Mouse (Mus musculus): ENCODE data around the gene Aip.

Gene Aip

DNA sequence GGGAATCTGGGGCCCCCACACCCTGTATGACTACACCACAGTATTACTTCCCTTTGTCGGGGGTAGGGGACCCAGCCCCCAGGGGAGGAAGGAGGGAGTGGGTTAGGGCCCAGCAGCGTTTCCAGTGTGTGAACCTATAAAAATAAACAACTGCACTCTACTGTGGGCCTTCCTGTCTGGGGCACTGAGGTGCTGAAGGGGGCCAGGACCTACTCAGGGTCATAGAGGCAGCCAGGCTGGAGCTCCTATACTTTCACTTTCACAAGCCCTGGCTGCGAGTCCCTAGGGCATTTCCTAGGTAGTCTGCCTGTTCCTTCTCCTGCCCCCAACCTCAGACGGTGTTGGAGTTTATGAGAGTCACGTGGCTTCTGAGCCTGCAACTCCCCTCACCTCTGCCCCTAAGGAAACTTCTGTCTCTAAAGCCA is 11.8 kb downstream of the Aip start:
- DNase-seq (ENCODE audit: low read depth in 2 of 2, low spot score in 2 of 2) = peak; percentile 57 to 60

DNA sequence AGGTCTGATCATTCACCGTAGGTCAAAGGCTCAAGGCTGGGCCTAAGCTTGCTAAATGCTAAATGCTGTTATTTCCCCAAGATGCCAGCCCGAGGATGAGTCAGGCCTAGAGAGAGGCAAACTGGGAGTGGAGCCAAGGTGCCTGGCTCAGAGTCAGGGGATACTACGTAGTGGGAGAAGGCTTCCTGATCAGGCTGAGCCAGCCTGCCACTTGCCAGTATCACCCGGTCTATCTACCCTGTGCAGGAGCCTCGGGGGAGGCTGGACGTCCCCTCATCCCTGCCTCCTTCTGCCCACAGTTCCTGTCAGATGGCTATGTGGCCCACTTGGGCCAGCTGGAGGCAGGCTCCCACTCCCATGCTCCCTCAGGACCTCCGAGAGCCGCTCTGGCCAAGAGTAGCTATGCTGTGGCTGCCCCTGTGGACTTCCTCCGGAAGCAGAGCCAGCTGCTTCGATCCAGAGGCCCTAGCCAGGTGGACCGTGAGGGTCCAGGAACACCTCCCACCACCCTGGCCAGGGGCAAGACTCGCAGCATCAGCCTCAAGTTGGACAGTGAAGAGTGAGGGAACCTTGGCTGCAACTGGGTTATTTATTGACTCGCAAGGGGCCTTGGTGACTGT is 12.4 kb downstream of the Aip start:
- DNase-seq (ENCODE audit: low read depth in 2 of 2, low spot score in 2 of 2) = no peak

DNA sequence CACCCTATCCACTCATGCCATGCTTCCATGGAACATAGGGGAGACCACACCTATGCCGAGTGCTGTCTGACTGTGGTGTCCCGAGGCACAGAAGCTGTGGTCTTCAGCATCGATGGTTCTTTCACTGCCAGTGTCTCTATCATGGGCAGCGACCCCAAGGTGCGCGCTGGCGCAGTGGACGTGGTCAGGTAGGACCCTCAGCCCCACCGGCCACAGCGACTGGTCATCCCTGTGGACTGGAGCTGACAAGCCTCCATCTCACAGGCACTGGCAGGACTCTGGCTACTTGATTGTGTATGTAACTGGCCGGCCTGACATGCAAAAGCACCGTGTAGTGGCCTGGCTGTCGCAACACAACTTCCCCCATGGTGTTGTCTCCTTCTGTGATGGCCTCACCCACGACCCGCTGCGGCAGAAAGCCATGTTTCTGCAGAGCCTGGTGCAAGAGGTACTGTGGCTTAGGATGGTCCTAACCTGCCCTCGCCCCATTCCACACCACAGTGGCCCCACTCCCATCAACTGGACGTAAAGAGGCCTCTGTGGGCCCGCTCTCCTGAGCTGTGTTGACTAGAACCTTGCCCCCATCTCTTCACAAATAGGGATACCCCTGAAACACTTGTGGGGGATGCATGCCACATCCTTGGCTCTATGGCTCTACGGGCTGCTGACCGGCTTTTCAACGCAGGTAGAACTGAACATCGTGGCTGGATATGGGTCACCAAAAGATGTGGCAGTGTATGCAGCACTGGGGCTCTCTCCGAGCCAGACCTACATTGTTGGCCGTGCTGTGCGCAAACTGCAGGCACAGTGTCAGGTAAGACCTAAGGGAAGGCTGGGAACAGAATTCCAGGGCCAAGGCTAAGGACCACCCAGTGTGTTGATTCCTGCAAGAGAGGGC is 13.3 kb downstream of the Aip start:
- no peak for DNase-seq (ENCODE audit: low read depth in 2 of 2, low spot score in 2 of 2)

DNA sequence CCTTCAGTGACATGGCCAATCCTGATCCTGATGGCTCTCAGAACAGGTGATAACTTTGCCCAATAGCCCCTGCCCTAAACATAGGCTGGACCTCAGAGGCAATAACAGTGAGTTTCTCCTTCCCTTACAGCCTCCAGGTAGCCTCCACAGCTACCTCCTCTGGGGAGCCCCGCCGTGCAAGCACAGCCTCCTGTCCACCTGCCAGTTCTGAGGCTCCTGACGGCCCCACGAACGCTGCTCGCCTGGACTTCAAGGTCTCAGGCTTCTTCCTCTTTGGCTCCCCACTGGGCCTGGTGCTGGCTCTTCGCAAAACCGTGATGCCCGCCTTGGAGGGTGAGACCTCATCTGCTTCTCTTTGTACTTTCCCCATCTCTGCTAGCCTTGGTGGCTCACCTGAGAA is 17.1 kb downstream of the Aip start:
- DNase-seq (ENCODE audit: low read depth in 2 of 2, low spot score in 2 of 2) = no peak

DNA sequence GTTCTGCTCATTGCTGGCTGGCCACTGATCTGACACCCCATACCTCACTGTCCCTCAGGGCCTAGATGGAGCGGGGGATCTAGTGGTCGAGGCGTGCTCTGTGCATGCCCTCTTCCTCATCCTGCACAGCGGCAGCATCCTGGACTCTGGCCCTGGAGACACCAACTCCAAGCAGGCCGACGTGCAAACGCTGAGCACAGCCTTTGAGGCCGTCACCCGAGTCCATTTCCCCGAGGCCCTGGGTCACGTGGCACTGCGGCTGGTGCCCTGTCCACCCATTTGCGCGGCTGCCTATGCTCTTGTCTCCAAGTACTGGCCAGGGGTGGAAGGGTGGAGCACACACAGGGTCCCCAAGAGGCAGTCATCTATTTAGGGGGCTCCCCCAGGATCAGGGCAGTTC is 19.0 kb downstream of the Aip start:
- DNase-seq (ENCODE audit: low read depth in 2 of 2, low spot score in 2 of 2) = no peak

DNA sequence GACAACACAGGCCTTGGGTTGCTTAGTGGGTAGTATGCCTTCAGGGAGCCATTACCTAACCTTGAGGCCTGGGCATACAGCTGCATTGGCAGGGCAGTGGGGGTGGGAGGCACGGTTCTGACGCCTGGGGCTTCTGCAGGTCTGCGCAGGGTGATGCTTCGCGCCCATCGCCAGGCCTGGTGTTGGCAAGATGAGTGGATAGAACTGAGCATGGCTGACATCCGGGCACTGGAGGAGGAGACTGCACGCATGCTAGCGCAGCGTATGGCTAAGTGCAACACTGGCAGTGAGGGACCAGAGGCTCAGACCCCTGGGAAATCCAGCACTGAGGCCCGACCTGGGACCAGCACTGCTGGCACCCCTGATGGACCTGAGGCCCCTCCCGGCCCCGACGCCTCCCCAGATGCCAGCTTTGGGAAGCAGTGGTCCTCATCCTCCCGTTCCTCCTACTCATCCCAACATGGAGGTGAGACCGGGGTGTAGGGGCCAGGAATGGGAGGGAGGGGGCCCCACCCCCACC is 20.9 kb downstream of the Aip start:
- no peak for DNase-seq (ENCODE audit: low read depth in 2 of 2, low spot score in 2 of 2)

DNA sequence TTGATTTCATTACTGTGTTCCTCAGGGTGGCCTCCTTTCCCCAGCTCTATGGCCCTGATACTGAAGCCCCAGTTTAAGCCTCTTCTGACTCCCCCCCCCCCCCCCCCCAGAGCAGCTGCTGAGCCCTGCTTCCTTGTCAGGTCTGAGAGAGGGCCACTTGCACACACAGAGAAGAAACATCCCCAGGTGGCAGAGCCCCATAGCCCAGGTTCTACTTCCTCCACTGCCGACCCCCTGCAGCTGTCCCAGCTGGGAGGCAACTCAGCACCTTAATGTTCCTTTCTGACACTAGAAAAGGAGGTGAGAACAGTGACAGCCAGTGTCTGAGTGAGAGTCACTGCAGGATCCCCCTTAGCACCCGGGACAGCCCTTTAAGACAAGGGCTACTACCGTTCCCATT is 21.9 kb downstream of the Aip start:
- DNase-seq (ENCODE audit: low read depth in 2 of 2, low spot score in 2 of 2) = no peak

DNA sequence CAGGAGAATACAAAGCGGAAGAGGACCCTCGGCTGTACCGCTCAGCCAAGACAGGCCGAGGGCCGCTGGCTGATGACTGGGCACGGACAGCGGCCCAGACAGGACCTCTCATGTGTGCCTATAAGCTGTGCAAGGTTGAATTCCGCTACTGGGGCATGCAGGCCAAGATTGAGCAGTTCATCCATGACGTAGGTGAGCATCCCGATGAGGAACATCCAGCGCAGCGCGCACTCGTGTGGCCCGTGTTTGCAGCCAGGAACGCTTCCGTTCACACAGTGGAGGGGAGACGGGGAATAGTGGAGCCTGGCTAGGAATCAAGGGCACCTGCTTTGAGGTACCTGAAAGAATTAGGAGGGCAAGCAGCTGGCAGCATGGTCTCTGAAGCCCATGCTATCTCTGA is 22.4 kb downstream of the Aip start:
- no peak for DNase-seq (ENCODE audit: low read depth in 2 of 2, low spot score in 2 of 2)

DNA sequence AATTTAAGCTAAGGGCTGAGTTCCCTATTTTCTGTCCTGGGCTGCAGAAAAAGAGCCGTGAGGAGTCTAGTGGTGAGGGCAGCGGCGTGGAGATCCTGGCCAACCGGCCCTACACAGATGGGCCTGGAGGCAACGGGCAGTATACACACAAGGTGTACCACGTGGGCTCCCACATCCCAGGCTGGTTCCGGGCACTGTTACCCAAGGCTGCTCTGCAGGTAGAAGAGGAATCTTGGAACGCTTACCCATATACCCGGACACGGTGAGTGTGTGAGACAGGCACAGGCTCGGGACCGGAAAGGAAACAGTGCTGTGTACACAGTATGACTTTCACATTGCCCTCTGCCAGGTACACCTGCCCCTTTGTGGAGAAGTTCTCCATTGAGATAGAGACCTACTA is 23.0 kb downstream of the Aip start:
- DNase-seq (ENCODE audit: low read depth in 2 of 2, low spot score in 2 of 2) = no peak

DNA sequence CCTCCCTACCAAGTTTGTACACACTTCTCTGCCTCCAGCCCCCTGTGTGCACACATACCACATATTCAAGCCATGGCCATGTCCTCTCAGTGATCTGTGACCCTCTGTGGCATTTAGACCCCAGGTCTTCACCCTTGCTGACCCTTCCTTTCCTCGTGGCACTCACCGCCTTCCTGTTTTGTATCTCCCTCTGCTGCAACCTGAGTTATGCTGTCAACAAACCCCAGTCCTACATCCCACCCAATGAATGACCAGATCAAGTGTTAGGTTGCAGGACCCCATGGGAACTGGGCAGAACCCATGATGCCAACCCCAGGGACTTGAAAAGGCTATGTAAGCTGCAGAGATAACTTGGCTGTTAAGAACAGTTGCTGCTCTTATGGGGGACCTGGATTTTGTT is 23.6 kb downstream of the Aip start:
- no peak for DNase-seq (ENCODE audit: low read depth in 2 of 2, low spot score in 2 of 2)

DNA sequence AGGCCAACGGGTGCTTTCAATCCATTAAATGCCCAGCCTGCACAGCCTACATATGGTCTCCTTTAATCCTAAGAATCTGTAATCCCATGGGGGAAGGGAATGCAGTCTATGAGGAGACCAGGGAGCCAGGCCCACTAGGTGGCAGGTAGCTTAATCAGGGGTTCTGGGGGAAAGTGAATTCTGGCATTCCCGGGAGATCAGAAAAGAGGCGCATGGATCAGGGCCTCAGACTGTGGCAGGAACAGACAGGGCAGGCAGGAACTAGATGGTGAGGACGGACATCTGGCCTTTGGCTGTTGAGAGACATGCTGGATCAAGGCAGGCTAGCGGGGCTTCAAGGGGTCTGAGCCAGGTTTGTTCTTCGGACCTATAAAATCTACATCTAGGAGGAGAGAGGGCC is 24.2 kb downstream of the Aip start:
- no peak for DNase-seq (ENCODE audit: low read depth in 2 of 2, low spot score in 2 of 2)

DNA sequence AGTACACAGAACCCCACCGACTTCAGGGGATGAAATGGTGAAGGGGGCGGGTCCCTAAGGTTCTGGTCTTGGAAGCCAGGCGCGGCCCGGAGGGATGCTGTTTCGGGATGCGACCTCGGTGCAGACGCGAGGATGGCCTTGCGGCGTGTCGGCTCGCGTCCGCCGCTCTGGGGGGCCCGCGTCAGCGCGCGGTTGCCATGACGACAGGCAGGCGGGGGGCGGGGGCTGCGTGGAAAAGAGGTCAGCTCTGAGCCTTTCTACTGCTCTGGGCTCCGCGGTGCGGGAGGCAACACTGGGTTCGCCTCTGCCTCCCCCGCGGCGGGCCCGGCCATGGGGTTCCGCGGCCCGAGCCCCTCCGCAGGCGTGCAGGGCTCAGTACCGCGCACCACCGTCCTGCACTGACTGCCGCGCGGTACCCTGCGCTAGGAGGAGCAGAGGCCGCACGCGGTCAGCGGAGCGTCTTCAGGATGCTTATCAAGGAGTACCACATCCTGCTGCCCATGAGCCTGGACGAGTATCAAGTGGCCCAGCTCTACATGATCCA is 24.9 kb downstream of the Aip start:
- peak in 1 of 2 experiments; percentile 44 for DNase-seq (ENCODE audit: low read depth in 2 of 2, low spot score in 2 of 2)

DNA sequence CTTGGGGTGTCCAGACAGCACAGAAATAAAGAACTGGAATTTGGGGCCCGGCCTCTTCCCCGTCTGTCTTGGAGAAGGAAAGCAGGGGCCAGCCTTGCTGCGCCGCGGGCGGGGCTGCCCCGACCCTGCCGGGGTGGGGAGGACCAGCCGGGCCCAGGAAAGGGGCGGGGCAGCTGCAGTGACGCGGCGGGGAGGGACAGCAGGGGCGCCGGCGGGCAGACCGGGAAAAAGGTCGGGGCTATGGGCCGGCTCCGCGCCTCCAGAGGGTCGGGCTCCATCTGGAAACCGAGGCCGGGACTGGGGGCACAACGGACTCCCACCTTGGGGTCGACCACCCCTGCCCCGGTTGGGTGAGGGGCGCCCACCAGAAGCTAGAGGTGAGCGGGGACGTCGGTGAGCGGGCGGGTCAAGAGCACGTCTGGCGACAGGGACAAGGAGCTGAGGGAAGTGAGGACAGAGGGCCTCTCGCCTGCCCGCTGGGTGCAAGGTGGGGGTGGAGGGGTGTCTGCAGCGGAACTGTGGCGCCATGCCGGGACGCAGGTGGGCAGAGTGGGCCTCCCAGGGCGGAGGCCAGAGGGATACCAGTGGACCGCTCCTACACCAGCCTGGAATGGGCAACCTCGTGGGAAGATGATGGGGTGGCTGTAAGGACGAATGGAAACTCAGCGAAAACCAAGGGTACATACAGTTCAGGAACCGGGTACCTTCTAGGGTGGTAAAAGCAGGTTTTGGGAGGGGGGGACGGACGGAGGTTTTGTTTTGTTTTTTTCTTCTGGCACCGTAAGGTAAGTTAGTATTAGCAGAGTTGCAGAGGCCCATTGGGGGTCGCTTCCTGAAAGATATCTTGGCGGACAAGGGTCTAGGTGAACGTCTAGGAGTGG is 25.6 kb downstream of the Aip start, which contains the start of gene Pitpnm1:
Gene Pitpnm1, plus strand, starts transcription at position 162 of the 881 bp plus-strand sequence.
- DNase-seq (ENCODE audit: low read depth in 2 of 2, low spot score in 2 of 2) = peak; percentile 28 to 31

DNA sequence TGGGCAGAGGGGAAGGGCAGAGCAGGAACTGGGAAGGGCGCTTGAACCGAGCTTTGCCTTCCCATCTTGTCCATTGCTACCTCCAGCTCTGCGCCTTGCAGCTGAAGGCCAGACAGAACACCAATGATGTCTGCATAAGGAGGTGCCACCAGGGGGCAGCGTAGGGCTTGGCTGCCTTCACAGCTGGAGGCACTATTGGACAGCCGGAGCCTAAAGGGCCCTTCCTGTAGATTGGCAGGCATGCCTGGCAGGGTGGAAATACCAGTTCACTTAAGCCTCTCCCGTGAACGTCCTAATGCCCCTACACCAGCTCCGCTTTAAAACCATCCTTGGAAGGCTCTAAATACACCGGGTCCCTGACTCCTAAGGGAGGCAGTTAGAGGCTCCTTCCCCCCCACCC is 26.6 kb downstream of the Aip start:
- peak; percentile 88 to 95 for DNase-seq (ENCODE audit: low read depth in 2 of 2, low spot score in 2 of 2)

DNA sequence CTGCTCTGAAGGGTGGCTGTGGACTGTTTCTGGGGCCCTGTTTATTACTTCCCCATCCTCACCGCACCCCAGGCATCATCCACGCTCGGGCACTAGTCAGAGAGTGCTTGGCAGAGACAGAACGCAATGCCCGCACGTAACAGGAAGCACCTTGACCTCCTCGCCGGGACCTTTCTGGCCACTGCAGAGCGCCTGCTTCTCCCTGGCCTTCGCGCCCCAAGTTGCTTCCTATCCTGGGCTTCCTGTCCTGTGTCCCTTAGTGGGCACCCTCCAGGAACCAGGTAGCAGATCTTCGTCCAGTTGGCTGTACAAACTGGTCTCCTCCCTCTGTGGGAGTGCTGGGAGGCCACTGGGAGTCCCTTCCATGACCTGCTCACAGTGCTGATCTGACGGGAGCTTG is 27.2 kb downstream of the Aip start:
- no peak for DNase-seq (ENCODE audit: low read depth in 2 of 2, low spot score in 2 of 2)

DNA sequence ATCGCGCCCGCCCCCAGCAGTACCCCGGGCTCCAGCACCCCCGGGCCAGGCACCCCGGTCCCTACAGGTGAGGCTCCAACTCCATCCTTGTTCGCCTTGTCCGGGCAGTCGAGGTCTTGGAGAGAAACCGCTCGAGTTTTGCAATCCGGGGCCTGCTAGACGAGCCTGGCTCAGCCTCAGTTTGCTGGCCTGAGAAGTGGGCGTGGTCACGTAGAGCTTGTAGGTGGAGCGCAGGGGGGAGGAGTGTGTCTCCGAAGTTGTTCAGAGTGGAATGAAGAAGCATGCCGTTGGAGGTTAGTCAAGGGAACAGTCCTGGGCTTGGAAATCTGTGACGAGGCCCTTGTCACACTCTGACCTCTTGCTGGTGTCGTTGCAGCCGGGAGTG is 28.2 kb downstream of the Aip start:
- peak in 1 of 2 experiments; percentile 64 for DNase-seq (ENCODE audit: low read depth in 2 of 2, low spot score in 2 of 2)

DNA sequence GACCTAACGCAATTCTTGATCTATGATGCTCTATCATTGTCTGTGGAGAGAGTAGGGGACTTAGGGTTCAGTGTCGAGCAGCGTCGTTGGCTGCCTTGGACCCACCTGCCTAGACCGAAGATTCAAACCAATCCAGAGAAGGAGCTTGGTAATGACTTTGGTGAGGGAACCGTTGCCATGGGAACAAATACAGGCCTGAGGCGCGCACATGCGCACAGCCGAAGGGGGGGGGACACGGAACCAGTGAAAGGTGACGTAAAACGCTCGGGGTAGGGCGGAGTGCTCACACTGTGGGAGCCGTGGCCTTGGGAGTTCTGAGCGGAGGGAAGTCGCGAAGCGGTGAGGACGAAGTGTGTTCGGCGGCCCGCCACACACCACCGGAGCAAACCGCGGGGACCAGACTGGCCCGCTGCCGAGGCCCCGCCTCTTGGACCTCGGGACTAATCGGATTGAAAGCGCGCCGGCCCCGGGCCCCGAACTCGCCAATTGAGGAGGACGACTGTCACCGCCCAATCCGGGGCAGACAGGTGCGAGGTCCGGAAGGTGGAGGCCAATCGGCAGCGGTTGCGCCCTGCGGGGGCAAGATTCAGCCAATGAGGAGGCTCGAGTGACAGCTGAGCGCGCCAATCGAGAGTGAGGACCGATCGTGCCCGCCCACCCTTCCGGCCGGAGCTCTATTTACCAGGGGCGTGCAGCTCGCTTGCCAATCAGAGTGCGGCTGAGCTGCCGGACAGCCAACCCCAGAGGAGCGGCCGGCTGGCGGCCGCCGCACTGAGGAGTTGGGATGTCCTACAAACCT is 28.8 kb downstream of the Aip start, which contains the start of gene Cdk2ap2:
Gene Cdk2ap2, plus strand, starts transcription at position 541 of the 799 bp plus-strand sequence.
- peak; percentile 96 to 97 for DNase-seq (ENCODE audit: low read depth in 2 of 2, low spot score in 2 of 2)

DNA sequence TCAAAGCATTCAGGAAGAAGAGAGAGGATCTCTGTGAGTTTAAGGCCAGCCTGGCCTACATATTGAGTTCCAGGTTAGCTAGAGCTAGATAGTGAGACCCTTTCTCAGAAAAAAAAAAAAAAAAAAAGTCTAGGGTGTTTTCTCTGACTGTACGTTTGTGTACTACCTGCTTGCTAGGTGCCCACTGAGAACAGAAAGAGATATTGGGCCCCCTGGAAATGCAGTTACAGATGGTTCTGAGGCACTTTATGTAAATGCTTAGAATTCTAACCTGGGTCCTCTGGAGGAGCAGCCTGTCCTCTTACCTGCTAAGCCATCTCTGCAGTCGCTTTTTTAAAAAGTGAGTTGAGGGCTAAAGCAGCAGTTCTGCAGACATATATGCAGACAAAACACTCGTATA is 29.9 kb downstream of the Aip start:
- no peak for DNase-seq (ENCODE audit: low read depth in 2 of 2, low spot score in 2 of 2)

DNA sequence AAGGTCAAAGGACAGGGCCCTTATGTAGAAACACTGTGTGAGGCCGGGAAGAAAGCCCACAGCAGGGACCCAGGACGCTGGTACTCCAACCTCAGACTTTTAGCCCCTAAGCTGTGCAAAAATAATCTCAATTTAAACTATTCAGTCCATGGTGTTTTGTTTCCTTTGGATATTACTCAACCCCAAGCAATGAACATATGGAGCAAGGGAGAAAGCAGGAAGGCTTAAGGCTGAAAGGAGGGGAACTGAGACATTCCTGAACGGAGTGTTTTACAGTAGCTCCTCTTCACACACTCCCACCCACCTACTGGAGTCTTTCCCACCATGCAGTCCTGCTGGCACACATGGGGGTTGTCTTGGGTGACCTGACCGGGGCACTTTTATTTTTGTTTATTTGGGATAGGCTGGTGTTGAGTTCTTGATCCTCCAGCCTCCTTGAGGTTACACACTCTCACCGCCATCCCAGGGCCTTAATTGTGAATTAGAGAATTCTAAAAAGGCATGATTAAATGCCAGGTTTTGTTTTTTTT is 30.8 kb downstream of the Aip start:
- no peak for DNase-seq (ENCODE audit: low read depth in 2 of 2, low spot score in 2 of 2)

DNA sequence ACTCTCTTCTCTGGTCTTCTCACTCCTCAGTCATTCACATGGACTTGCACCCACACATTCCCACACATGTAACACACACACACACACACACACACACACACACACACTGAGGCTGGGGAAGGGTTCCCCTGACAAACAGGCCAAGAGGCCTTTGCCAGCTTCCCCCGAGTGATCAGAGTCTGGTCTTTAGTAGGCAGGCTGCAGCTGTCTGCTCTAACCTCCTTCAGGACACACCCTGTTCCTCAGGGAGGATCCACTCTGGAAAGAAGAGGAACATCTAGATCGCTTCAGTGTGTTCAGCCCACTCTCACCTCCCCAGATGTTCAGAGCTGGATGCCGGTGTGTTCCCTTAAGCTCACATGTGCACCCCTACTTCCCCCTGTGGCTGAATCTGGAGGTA is 31.3 kb downstream of the Aip start:
- no peak for DNase-seq (ENCODE audit: low read depth in 2 of 2, low spot score in 2 of 2)
